Comparison of ENCODE assay signal across 8 mouse cellular contexts in genomic region chr5:124482966-124483654, GRCm38 (mm10). TPM values are rescaled to one million over a fixed set of nuclear protein-coding genes. Genes with fewer than 3 reads are reported as not detected.
DNase-seq lines count a peak whose midpoint lies in the region; ATAC-seq lines count a peak whose summit lies in the region.

Gene Snrnp35 (plus strand): TSS chr5:124483134.

- peak within 1 kb of the TSS; percentile 65 for H3K4me3 ChIP-seq in hindbrain, embryonic 16.5 days (ENCODE audit: low read length)

- peak; percentile 96 for ATAC-seq in hindbrain, embryonic 16.5 days
- ATAC-seq in megakaryocyte, adult 5-6 weeks (ENCODE audit: poor library complexity, severe bottlenecking), result peak; percentile 66

- H3K9me3 ChIP-seq in hindbrain, embryonic 16.5 days (ENCODE audit: control insufficient read depth, low read length), result no peaks in the 10 kb centered on the region

- under 1% methylated on average over 48 of the region's 48 CpGs for WGBS in hindbrain, embryonic 16.5 days

- no peaks in the 10 kb centered on the region for H3K36me3 ChIP-seq in hindbrain, embryonic 16.5 days (ENCODE audit: control insufficient read depth, insufficient read depth, low read length)

- peak within 1 kb of the TSS; percentile 98 for H3K27ac ChIP-seq in hindbrain, embryonic 16.5 days (ENCODE audit: low read depth, low read length)

- peak within 1 kb of the TSS; percentile 83 for H3K9ac ChIP-seq in hindbrain, embryonic 16.5 days (ENCODE audit: low read depth, low read length)

- peaks cover 18% of the 10 kb centered on the region for H3K4me1 ChIP-seq in hindbrain, embryonic 16.5 days (ENCODE audit: control insufficient read depth, insufficient read depth, low read depth, low read length)

- peak within 1 kb of the TSS; percentile 81 for H3K4me2 ChIP-seq in hindbrain, embryonic 16.5 days (ENCODE audit: low read length)

- no peaks in the 10 kb centered on the region for H3K27me3 ChIP-seq in hindbrain, embryonic 16.5 days (replicated peaks; ENCODE audit: control insufficient read depth, insufficient read depth, low read length)

- peak; percentile 71 for DNase-seq in WW6 (ENCODE audit: low read depth, low spot score)
- DNase-seq in cerebellum, postnatal 4 days (ENCODE audit: low spot score in 2 of 2), result peak; percentile 75 to 91
- peak; percentile 91 for DNase-seq in gastrocnemius, adult 18-20 months (ENCODE audit: low spot score)
- DNase-seq in left cerebral cortex, adult 18-20 months (ENCODE audit: low spot score in 2 of 2), result peak; percentile 86 to 90
- DNase-seq in right cerebral cortex, adult 2 months (ENCODE audit: low spot score in 2 of 2), result peak; percentile 86 to 88
- DNase-seq in urinary bladder, postnatal 14 days (ENCODE audit: low spot score), result peak; percentile 91

RNA-seq across cellular contexts. Expression of gene Snrnp35, which starts in this region (rescaled TPM):
- 10 to 100 TPM; 21.0 to 28.1 TPM for total RNA-seq in gastrocnemius, adult 18-20 months (2021)
- 19.6 and 21.9 TPM in 2 replicates for polyA plus RNA-seq in hindbrain, embryonic 16.5 days (2015; fragmentation: Nextera tagmentation; extraction: Ambion mirVana)
- 10 to 100 TPM; 23.0 to 27.5 TPM for total RNA-seq in left cerebral cortex, adult 18-20 months (2021)
- 3.8 and 5.7 TPM in 2 replicates for total RNA-seq in megakaryocyte, adult 5-6 weeks (2015)
- total RNA-seq in megakaryocyte, adult 5-6 weeks (2017), result 10.6 and 12.0 TPM in 2 replicates

Comparison
In these comparisons a context has a peak if more than half of its experiments do, and no peak if none do; other contexts are left out.
1. Peak in every context shown above with its lines: DNase-seq, ATAC-seq, H3K4me3 ChIP-seq and H3K27ac ChIP-seq.